Mouse (Mus musculus) bone marrow macrophage, adult 2 months (primary cell): ENCODE measurements around the gene Madcam1. TPM values are rescaled to one million over a fixed set of nuclear protein-coding genes. Genes with fewer than 3 reads are reported as not detected.
A peak's percentile ranks its signal among the peaks of the same experiment; 100 is the strongest.

Experiments used
- H3K27ac ChIP-seq: 2 replicates; pipeline ENCODE4 v1.5.1; 2012; ENCODE audit warnings: low read depth, low read length; ENCODE audit not compliant: insufficient read depth
- H3K4me1 ChIP-seq: 2 replicates; pipeline ENCODE4 v1.6.1; 2012; ENCODE audit warnings: low read length; ENCODE audit not compliant: control insufficient read depth, insufficient read depth
- H3K4me3 ChIP-seq: 2 replicates; pipeline ENCODE4 v1.5.1; 2012; ENCODE audit warnings: mild to moderate bottlenecking, low read length, moderate library complexity; ENCODE audit not compliant: insufficient read depth
- CTCF ChIP-seq: IDR thresholded peaks from 2 replicates; pipeline ENCODE4 v1.5.1; 2012; ENCODE audit warnings: low read depth, mild to moderate bottlenecking, low read length, moderate library complexity
- POLR2A ChIP-seq: IDR thresholded peaks from 2 replicates; pipeline ENCODE4 v1.6.1; 2012; ENCODE audit warnings: mild to moderate bottlenecking, low read depth, low read length, borderline replicate concordance
- polyA plus RNA-seq: library from polyadenylated mRNA; stranded (reverse); fragments of >200 nt; gene quantifications from 2 replicates; pipeline ENCODE4 v1.2.4, GENCODE M21; 2012; ENCODE audit not compliant: missing spikeins, insufficient read depth, insufficient read length

Madcam1 gene
- polyA plus RNA-seq, 1 experiment, result not detected

DNA sequence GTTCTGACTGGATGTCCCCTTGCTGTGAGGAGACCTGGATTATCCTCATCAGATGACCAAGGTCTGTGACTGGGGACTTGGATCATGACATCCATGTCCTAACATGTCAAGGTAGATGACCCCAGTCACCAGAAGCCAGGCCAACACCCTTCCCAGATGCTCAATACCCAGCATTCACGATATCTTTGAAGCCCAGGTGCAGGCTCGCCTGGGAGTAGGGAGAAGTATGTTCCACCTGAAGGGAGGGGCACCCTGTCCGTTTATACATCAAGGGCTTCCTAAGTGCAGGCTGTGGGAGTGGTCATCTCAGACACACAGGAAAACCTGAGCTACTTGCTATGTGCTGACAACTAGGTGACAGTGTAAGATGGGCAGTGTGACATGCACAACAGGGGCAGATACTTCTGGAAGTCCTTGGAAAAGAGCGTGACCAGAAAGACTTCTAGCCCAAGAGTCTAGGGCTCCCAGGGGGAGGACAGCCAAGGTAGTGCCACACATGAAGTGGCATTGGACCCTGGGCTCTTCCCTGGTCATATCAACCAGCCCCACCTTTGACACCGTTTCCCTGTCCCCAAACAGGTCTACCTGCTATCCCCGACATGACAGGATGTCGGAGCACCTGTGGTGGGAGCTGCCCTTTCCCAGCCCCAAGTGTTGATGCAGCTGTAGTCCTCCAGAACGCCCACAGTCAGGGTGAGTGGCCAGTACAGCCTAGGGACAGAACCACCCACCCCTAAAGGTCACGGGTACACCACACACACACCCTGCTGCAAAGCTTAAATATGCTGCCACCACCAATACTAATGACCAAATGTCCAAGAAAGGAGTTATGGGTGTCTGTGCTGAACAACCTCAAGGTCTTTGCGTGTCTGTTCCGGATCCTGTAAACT lies 16.5 kb downstream of the Madcam1 start:
- H3K27ac ChIP-seq, result peak overlapping the region; percentile 44
- H3K4me1 ChIP-seq, result peaks cover 17% of the 10 kb centered on the region
- TF ChIP-seq CTCF, result no peak
- no peak for TF ChIP-seq POLR2A
- H3K4me3 ChIP-seq, result peak overlapping the region; percentile 97

- peak within 1 kb of the TSS; percentile 97 for H3K4me3 ChIP-seq
- H3K4me1 ChIP-seq, result peaks cover 17% of the 10 kb centered on the region
- peak within 1 kb of the TSS; percentile 82 for H3K27ac ChIP-seq
- TF ChIP-seq POLR2A, result no peak
- no peak for TF ChIP-seq CTCF
These were observed 17.4 kb downstream of the Madcam1 start, which contains the start of gene Cdc34 for GRCm38 (mm10) chr10:79681591-79682245. Cdc34 (plus strand) TSS chr10:79682195.

- Histone ChIP-seq H3K4me1 (peaks cover 17% of the 10 kb centered on the region), H3K4me3 (peak overlapping the region; percentile 97), H3K27ac (peak overlapping the region; percentile 82)
- no peak for TF ChIP-seq CTCF
- no peak for TF ChIP-seq POLR2A
These were observed 18.2 kb downstream of the Madcam1 start for GRCm38 (mm10) chr10:79682551-79682915.

DNA sequence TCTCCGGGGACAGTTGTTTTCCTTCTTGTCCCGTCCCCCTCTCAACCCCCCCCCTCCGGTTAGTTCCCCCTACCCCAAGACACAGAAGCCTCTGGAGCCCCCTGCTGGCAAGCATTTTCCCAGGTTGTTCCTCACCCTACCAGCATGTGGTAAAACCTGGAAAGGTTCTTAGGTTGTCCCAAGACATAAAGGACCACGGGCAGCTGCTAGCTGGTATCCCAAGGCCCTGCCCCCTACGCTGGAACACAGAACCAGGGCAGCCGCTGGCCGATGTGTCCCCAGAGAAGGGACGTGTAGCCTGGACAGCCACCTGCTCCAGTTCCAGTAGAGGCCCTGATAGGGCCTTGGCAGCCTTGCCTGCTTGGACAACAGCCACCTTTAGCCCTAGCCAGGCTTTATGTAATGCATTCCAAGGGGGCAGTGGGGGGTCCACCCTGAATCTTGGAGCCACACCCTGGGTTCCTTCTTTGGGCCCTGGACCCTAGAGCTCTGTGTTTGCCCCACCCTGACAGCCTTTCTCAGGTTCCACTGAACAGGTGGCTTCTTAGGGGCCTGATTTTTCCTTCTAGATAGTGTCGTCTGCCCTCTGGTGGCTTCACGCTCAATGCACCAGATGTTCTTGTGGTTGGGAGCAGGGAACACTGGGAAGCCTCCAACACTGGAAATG lies 18.7 kb downstream of the Madcam1 start:
- peak overlapping the region; percentile 97 for H3K4me3 ChIP-seq
- H3K27ac ChIP-seq, result peak overlapping the region; percentile 82
- TF ChIP-seq POLR2A (no peak), CTCF (peak; percentile 57)
- H3K4me1 ChIP-seq, result peaks cover 17% of the 10 kb centered on the region

- TF ChIP-seq POLR2A (no peak), CTCF (no peak)
- Histone ChIP-seq H3K27ac (peak overlapping the region; percentile 49), H3K4me1 (peaks cover 17% of the 10 kb centered on the region), H3K4me3 (peak overlapping the region; percentile 97)
These were observed 19.6 kb downstream of the Madcam1 start for GRCm38 (mm10) chr10:79683726-79684640.

- H3K4me1 ChIP-seq, result peaks cover 17% of the 10 kb centered on the region
- TF ChIP-seq CTCF, result no peak
- TF ChIP-seq POLR2A, result no peak
- 0 out of 2 replicates have a peak overlapping the region, but pooled peaks have one; percentile 97 for H3K4me3 ChIP-seq
- no peak overlapping the region; the same call in 1 of the 2 replicates for H3K27ac ChIP-seq
These were observed 20.6 kb downstream of the Madcam1 start for GRCm38 (mm10) chr10:79684770-79685600.

- H3K4me1 ChIP-seq, result peaks cover 12% of the 10 kb centered on the region
- TF ChIP-seq POLR2A, result no peak
- no peak for TF ChIP-seq CTCF
- no peak overlapping the region for H3K27ac ChIP-seq
- no peak overlapping the region for H3K4me3 ChIP-seq
These were observed 21.9 kb downstream of the Madcam1 start for GRCm38 (mm10) chr10:79686219-79686618.

DNA sequence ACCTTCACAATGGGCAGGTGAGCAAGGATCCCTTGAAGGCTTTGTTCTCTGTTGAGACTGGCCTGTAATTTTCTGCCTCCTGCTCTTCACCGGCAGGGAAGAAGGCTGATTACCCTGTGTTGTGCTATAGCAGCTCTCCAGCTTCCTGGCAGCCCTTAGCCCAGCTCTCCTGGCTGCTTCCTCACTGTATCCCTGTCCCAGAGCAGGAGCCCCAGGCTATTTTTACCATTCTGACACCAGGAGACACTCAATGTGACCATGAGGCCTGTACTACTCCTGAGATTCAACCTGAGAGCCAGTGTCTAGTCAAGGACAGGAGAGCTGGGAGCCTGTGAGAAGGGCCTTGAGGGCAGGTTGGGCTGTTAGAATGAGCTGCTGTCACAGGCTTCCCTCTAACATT lies 22.3 kb downstream of the Madcam1 start:
- Histone ChIP-seq H3K27ac (no peak overlapping the region), H3K4me3 (no peak overlapping the region), H3K4me1 (peaks cover 12% of the 10 kb centered on the region)
- no peak for TF ChIP-seq CTCF
- no peak for TF ChIP-seq POLR2A
